Mouse (Mus musculus) heart, embryonic 16.5 days (tissue): ENCODE data around the gene Svs2. TPM values are rescaled to one million over a fixed set of nuclear protein-coding genes. Genes with fewer than 3 reads are reported as not detected.

Source experiments
- polyA plus RNA-seq: library from polyadenylated mRNA; unstranded; fragments of >200 nt; fragmentation: Nextera tagmentation; extraction: Ambion mirVana; gene quantifications from 2 replicates; pipeline ENCODE4 v1.2.1, GENCODE M21; 2015

Gene Svs2
- polyA plus RNA-seq, 1 experiment from 2014 or later: not detected

Other genes starting within 250 kb of the Svs2 start
- 198 TPM in 2 replicates for gene Ywhab, start 243.5 kb downstream of the Svs2 start, polyA plus RNA-seq
- 0.57 and 0.80 TPM in 2 replicates for gene Pabpc1l, start 213.0 kb downstream of the Svs2 start, polyA plus RNA-seq
- 15.2 and 17.8 TPM in 2 replicates for gene Stk4, start 168.1 kb downstream of the Svs2 start, polyA plus RNA-seq
- gene Tomm34, start 167.3 kb downstream of the Svs2 start, polyA plus RNA-seq: 49.4 and 51.6 TPM in 2 replicates
- 0.10 and 0.29 TPM in 2 replicates for gene Kcns1, start 67.4 kb downstream of the Svs2 start, polyA plus RNA-seq
- not detected in 2 replicates for gene Wfdc5, start 55.7 kb downstream of the Svs2 start, polyA plus RNA-seq
- not detected in 2 replicates for gene Wfdc12, start 47.9 kb downstream of the Svs2 start, polyA plus RNA-seq
- gene Wfdc15a, start 38.3 kb downstream of the Svs2 start, polyA plus RNA-seq: not detected in 2 replicates
- 0.32 TPM in 1 of 2 replicates, not detected in the other for gene Wfdc15b, start 16.8 kb downstream of the Svs2 start, polyA plus RNA-seq
- not detected in 2 replicates for gene Svs3b, start 18.2 kb upstream of the Svs2 start, polyA plus RNA-seq
- not detected in 2 replicates for gene Svs4, start 40.0 kb upstream of the Svs2 start, polyA plus RNA-seq
- gene Svs3a, start 50.8 kb upstream of the Svs2 start, polyA plus RNA-seq: not detected in 2 replicates
- gene Svs6, start 78.3 kb upstream of the Svs2 start, polyA plus RNA-seq: not detected in 2 replicates
- not detected in 2 replicates for gene Svs5, start 94.3 kb upstream of the Svs2 start, polyA plus RNA-seq
- gene Slpi, start 150.6 kb upstream of the Svs2 start, polyA plus RNA-seq: 0.60 and 1.4 TPM in 2 replicates
- gene Rbpjl, start 164.7 kb upstream of the Svs2 start, polyA plus RNA-seq: 0.49 and 1.7 TPM in 2 replicates
- 7.2 and 8.9 TPM in 2 replicates for gene Matn4, start 166.7 kb upstream of the Svs2 start, polyA plus RNA-seq
- 48.0 and 61.1 TPM in 2 replicates for gene Sdc4, start 205.4 kb upstream of the Svs2 start, polyA plus RNA-seq
- gene Sys1, start 218.5 kb upstream of the Svs2 start, polyA plus RNA-seq: 33.4 and 41.7 TPM in 2 replicates
- 11.6 and 12.1 TPM in 2 replicates for gene Gm20458, start 222.5 kb upstream of the Svs2 start, polyA plus RNA-seq
- gene Trp53tg5, start 235.3 kb upstream of the Svs2 start, polyA plus RNA-seq: not detected in 2 replicates
- gene Dbndd2, start 247.6 kb upstream of the Svs2 start, polyA plus RNA-seq: 10.6 and 16.4 TPM in 2 replicates